Mouse (Mus musculus) liver, postnatal 0 days (tissue): Measurements from ENCODE around the gene Lekr1. TPM values are rescaled to one million over a fixed set of nuclear protein-coding genes. Genes with fewer than 3 reads are reported as not detected.

ENCODE experiments used
- ATAC-seq: fragments of 200-750 bp; cut with Nextera tagmentation; 2 replicates; pipeline ENCODE4 v1.8.0; 2017; ENCODE audit warnings: mild to moderate bottlenecking, moderate library complexity
- DNase-seq: peaks from one replicate; pipeline ENCODE4 v3.0.0-alpha.2; 2016
- H3K27ac ChIP-seq: fragments of 300-500 bp; sonication (generic); 2 replicates; pipeline ENCODE4 v1.5.1; 2014; ENCODE audit warnings: antibody characterized with exemption, moderate library complexity, mild to moderate bottlenecking, low read depth
- H3K27me3 ChIP-seq: fragments of 300-500 bp; sonication (generic); 2 replicates; pipeline ENCODE4 v1.6.1; 2014; ENCODE audit warnings: low read length, control low read depth, mixed read lengths; ENCODE audit not compliant: insufficient read depth
- H3K36me3 ChIP-seq: fragments of 300-500 bp; sonication (generic); replicated peaks from 2 replicates; pipeline ENCODE4 v1.6.1; 2014; ENCODE audit warnings: mild to moderate bottlenecking, control low read depth, low read length, moderate library complexity, mixed read lengths; ENCODE audit not compliant: insufficient read depth
- H3K4me1 ChIP-seq: fragments of 300-500 bp; sonication (generic); 2 replicates; pipeline ENCODE4 v1.6.1; 2014; ENCODE audit warnings: antibody characterized with exemption, mild to moderate bottlenecking, control low read depth; ENCODE audit not compliant: insufficient read depth
- H3K4me2 ChIP-seq: fragments of 300-500 bp; sonication (generic); 2 replicates; pipeline ENCODE4 v1.6.1; 2014; ENCODE audit warnings: low read depth, mild to moderate bottlenecking, low read length, moderate library complexity, mixed read lengths
- H3K4me3 ChIP-seq: fragments of 300-500 bp; sonication (generic); 2 replicates; pipeline ENCODE4 v1.5.1; 2014; ENCODE audit warnings: low read depth, low read length
- H3K9ac ChIP-seq: fragments of 300-500 bp; sonication (generic); replicated peaks from 2 replicates; pipeline ENCODE4 v1.6.1; 2014; ENCODE audit warnings: mild to moderate bottlenecking, moderate library complexity
- H3K9me3 ChIP-seq: fragments of 300-500 bp; sonication (generic); 2 replicates; pipeline ENCODE4 v1.6.1; 2016; ENCODE audit warnings: mild to moderate bottlenecking, control low read depth, low read length, mixed read lengths
- CTCF ChIP-seq: sonication (generic); IDR thresholded peaks from 2 replicates; pipeline ENCODE4 v1.5.1; 2016; ENCODE audit warnings: antibody characterized with exemption, low read depth
- EP300 ChIP-seq: IDR thresholded peaks from 2 replicates; pipeline ENCODE4 v1.6.1; 2016; ENCODE audit warnings: antibody characterized with exemption, low read depth, mild to moderate bottlenecking
- WGBS: fragments of 180-500 bp; shearing (Covaris S2); extraction: QIAGEN DNeasy Blood & Tissue Kit; methylation state at CpG from one replicate; pipeline ENCODE4 v1.1.7; 2014; ENCODE audit not compliant: insufficient replicate concordance; 5-methylcytosine and 5-hydroxymethylcytosine counted together
- polyA plus RNA-seq: library from polyadenylated mRNA; unstranded; fragments of >200 nt; fragmentation: Nextera tagmentation; extraction: Ambion mirVana; gene quantifications from 2 replicates; pipeline ENCODE4 v1.2.1, GENCODE M21; 2015

Lekr1 gene
- polyA plus RNA-seq, 1 experiment from 2014 or later: 1.0 TPM

DNA sequence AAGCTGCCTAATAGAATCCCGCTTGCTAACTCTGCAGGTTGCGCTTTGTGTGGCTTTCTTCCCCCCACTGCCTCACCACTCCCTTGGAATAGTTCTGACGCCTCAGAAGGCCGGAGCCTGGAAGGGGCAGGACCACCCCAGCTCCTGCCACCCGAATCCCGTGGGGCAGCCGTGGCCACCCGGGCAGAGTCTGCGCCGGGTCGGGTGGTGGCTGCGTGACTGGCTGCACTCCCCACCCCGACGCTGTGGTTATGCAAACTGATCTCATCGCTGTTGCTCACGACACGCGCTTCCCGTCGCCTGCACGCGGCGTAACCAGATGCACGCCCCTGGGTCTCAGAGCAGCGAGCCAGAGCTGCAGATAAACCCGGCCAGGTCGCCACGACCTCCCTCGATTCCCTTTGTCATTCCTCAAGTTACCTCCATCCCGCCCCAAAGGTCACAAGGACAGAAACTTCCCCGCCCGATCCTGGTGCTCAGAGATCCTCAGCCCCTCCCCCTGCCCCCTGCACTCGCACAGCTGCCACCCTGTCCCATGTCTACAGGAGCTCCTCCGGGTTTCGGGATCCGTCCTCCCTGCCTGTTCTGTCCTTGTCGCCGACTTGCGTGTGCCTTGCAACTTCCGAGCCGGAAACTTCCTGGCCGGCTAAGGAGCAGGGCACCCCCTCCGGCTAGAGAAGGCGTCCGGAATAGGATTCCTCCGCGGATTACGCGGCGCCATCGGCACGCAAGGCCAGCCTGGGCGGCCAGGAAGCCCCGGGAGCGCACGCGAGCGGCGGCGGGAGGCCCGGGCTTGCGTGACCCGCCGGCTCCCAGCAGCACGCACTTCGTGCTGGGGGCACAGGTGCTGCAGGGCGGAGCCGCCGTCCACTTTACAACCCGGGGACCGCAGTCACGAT is 7.1 kb upstream of the Lekr1 start:
- peak overlapping the region; percentile 91 for H3K4me2 ChIP-seq
- no peaks in the 10 kb centered on the region for H3K9me3 ChIP-seq
- ATAC-seq: peak; percentile 89
- H3K9ac ChIP-seq: peak overlapping the region; percentile 65
- peak overlapping the region; percentile 59 for H3K4me3 ChIP-seq
- no peaks in the 10 kb centered on the region for H3K36me3 ChIP-seq
- peak; percentile 73 for DNase-seq
- peak overlapping the region; percentile 74 for H3K27ac ChIP-seq
- 0 out of 2 replicates have a peak, but pooled peaks cover 9% of the 10 kb centered on the region for H3K4me1 ChIP-seq
- under 1% methylated on average over 70 of the region's 72 CpGs for WGBS
- H3K27me3 ChIP-seq: peaks cover 16% of the 10 kb centered on the region; the same call in 1 of the 2 replicates
- no peak for TF ChIP-seq EP300
- no peak for TF ChIP-seq CTCF

DNA sequence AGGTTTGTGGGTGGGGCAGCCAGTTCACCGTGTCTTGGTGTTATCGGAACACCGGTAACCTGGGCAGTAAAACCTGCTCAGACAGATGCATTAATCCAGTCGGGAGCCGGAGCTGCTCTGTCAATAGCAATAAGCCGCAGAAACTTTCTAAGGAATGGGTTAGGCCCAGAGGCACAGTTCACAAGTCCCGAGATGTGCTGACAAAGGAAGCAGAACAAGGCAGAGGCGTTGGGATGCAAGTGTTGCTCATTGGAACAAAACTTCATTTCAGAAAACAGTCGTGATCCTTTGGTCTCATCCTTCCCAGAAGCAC is 6.5 kb upstream of the Lekr1 start:
- Histone ChIP-seq H3K9ac (peak overlapping the region; percentile 65), H3K27ac (peak overlapping the region; percentile 74; the same call in 1 of the 2 replicates), H3K4me1 (0 out of 2 replicates have a peak, but pooled peaks cover 9% of the 10 kb centered on the region), H3K4me2 (peak overlapping the region; percentile 91), H3K9me3 (no peaks in the 10 kb centered on the region), H3K4me3 (peak overlapping the region; percentile 59), H3K27me3 (peaks cover 16% of the 10 kb centered on the region; the same call in 1 of the 2 replicates), H3K36me3 (no peaks in the 10 kb centered on the region)
- TF ChIP-seq CTCF: no peak
- TF ChIP-seq EP300: no peak
- no peak for DNase-seq
- ATAC-seq: no peak
- WGBS: 4% methylated on average over 9 of the region's 9 CpGs

DNA sequence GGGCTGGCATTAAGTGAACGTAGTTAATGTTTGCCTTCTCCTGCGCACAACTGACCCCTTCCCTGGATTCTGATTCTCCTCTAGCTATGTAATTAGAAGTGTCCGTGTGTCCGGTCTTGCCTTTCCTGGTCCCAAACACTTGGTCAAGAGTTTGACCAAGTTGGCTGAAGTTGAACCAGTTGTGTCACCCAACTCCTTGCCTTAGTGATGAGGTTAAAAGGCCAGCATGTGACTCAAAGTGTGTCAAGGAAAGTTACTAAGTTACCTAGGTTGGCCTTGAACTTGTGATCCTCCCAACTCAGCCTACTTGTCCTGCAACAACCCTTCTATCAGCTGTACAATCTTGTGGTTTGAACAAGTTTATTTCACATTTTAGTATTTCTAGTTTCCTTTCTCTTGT is 5.7 kb upstream of the Lekr1 start:
- Histone ChIP-seq H3K4me2 (no peak overlapping the region), H3K4me3 (no peak overlapping the region), H3K36me3 (no peaks in the 10 kb centered on the region), H3K27me3 (peaks cover 16% of the 10 kb centered on the region; the same call in 1 of the 2 replicates), H3K27ac (no peak overlapping the region), H3K4me1 (0 out of 2 replicates have a peak, but pooled peaks cover 6% of the 10 kb centered on the region), H3K9ac (no peak overlapping the region), H3K9me3 (no peaks in the 10 kb centered on the region)
- WGBS: 87% methylated on average over 4 of the region's 4 CpGs
- TF ChIP-seq EP300 (no peak), CTCF (no peak)
- ATAC-seq (no peak), DNase-seq (no peak)

DNA sequence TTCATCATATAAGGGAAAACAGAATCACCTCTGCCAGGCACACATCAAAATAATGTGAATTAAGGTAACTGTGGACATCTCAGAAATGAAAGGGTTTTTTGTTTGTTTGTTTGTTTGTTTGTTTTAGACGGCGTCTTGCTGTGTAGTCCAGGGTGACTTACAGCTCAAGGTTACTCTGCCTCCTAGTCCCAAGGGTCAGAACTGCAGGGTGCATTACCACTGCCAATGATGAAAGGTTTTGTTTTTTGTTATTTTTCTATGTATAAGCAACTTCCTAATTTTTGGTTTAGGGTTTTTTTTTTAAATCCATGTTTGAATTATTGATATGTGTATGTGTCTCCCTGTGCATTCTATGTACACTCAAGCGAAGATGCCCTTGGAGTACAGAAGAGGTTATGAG is 4.3 kb upstream of the Lekr1 start:
- Histone ChIP-seq H3K4me3 (no peak overlapping the region), H3K9ac (no peak overlapping the region)

DNA sequence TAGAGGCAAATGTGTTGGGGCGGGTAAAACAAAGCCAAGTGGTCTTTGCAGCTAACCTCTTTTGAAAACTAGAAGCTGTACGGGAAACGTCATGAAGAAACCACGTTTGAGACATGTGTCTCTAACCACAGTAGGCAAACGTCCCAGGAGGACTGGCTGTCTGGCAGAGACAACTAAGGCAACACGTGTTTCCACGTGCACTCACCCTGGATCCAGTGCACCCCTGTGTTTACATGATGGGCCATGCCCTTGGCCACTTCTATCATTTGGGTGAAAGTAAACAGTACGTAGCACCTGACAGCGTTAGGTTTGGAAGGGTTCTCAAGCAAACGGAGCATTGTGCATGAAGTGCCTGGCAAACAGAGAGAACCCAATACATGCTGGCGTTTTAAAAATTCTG is 2.9 kb upstream of the Lekr1 start:
- TF ChIP-seq CTCF: no peak
- TF ChIP-seq EP300: no peak
- Histone ChIP-seq H3K4me1 (0 out of 2 replicates have a peak, but pooled peaks cover 6% of the 10 kb centered on the region), H3K9me3 (no peaks in the 10 kb centered on the region), H3K9ac (no peak overlapping the region), H3K4me3 (no peak overlapping the region), H3K36me3 (no peaks in the 10 kb centered on the region), H3K4me2 (no peak overlapping the region), H3K27ac (no peak overlapping the region), H3K27me3 (peaks cover 3% of the 10 kb centered on the region; the same call in 1 of the 2 replicates)
- DNase-seq (peak; percentile 38), ATAC-seq (peak; percentile 14)
- 30% methylated on average over 11 of the region's 11 CpGs for WGBS

More for the DNA sequence above, 4.3 kb upstream of the Lekr1 start:
- no peak for DNase-seq
- H3K4me1 ChIP-seq: 0 out of 2 replicates have a peak, but pooled peaks cover 6% of the 10 kb centered on the region
- peaks cover 15% of the 10 kb centered on the region; the same call in 1 of the 2 replicates for H3K27me3 ChIP-seq
- TF ChIP-seq CTCF: no peak
- no peak for TF ChIP-seq EP300
- H3K27ac ChIP-seq: no peak overlapping the region
- H3K4me2 ChIP-seq: no peak overlapping the region
- ATAC-seq: no peak
- H3K9me3 ChIP-seq: no peaks in the 10 kb centered on the region
- 64% methylated on average over 3 of the region's 3 CpGs for WGBS
- no peaks in the 10 kb centered on the region for H3K36me3 ChIP-seq

DNA sequence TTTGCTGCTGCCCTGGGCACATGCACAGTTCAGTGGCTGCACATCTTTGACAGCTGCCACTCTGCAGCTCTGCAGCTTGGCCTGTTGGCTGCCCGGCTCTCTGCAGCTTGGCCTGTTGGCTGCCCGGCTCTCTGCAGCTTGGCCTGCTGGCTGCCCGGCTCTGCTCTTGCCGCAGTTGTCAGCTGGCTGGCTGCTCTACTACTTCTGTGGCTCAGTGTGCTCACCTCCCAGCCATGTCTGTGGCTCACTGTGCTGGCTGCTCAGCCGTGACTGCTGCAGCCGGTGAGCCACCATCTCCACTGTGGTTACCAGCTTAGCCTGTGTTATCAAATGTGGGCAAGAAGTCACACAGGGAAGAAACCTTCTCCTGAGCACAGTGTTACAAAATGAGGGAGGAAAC is 4.2 kb downstream of the Lekr1 start:
- TF ChIP-seq CTCF: no peak
- no peak for TF ChIP-seq EP300
- Histone ChIP-seq H3K27ac (no peak overlapping the region), H3K4me3 (no peak overlapping the region), H3K4me1 (no peaks in the 10 kb centered on the region), H3K27me3 (no peaks in the 10 kb centered on the region), H3K9ac (no peak overlapping the region), H3K4me2 (no peak overlapping the region), H3K9me3 (no peaks in the 10 kb centered on the region), H3K36me3 (no peaks in the 10 kb centered on the region)
- ATAC-seq (no peak), DNase-seq (peak; percentile 15)
- 68% methylated on average over 6 of the region's 6 CpGs for WGBS
